Mouse (Mus musculus): ENCODE results near the gene Usp31. TPM values are rescaled to one million over a fixed set of nuclear protein-coding genes. Genes with fewer than 3 reads are reported as not detected.
A peak's percentile ranks its signal among the peaks of the same experiment; 100 is the strongest.

Gene Usp31
- total RNA-seq, 2 experiments from 2014 or later, result 7.9 to 8.3 TPM

GRCm38 (mm10) chr7:121658866-121659265 is 48.2 kb downstream of the Usp31 start:
- no peak for DNase-seq

DNA sequence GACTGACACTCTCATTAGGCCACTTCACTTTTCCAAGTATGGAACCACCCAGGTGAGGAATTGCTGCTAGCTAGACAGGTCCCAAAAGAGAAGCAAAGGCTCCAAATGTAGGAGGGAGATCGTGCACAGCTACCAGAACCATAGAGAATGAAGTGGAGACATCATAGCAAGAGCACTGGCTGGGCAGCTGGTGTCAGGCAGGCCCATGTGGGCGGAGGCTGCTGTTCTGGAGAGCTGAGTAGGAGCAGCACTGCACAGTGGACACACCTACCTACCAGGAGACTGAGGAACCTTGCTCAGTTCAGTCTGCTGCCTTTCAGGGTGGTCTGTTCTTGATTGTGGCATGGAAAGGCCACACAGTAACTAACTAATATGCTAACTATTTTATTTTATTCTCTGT is 52.4 kb downstream of the Usp31 start:
- DNase-seq, result no peak

GRCm38 (mm10) chr7:121652629-121653028 is 54.4 kb downstream of the Usp31 start:
- no peak for DNase-seq

GRCm38 (mm10) chr7:121650724-121651123 is 56.3 kb downstream of the Usp31 start:
- no peak for DNase-seq

DNA sequence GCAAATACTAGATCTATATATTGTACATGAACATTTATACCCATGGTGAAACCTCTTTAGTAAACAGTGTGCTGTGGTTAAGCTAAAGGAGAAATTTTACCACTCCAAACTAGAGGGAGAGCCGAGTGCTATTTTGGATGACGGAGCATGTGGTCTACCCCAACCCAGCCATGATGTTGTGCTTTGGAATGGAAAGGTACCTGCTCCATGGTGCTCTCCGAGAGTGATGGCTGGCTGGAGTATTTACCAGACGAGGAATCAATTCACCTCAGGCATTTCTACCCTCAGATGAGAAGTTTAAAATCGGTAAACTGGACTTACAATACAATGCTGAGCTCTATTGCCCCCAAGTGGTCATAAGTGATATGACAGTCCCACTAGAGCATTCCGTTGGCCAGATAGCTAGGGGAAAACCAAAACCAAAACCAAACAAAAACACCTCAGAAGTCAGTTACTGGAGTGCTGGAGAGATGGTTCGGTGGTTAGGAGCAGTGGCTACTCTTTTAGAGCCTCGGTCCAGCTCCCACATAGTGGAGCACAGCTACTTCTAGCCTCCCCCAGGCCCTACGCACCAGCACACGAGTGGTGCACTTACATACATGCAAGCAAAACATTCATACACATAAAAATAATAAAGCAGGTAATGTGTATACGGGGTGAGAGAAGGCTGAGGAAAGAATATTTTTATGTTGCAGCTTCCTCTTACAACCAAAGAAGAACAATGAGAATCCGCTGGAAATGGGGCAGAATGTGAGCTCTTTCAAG is 65.9 kb downstream of the Usp31 start:
- peak; percentile 59 for DNase-seq

DNA sequence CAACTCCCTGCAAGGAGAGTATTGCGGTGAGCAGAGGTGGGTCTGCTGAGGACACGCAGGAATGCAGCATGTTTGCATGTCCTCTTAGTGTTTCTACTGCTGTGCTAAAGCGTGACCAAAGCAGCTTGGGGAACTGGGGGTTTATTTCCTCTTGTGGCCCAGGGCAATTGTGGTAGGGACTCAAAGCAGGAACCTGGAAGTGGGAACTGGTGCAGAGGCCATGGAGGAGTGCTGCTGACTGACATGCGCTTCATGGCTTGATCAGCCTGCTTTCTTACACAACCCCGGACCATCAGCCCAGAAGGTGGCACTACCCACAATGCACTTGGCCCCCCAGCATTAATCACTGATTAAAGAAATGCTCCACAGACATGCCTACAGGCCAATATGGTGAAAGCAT is 70.3 kb downstream of the Usp31 start:
- DNase-seq, result no peak

DNA sequence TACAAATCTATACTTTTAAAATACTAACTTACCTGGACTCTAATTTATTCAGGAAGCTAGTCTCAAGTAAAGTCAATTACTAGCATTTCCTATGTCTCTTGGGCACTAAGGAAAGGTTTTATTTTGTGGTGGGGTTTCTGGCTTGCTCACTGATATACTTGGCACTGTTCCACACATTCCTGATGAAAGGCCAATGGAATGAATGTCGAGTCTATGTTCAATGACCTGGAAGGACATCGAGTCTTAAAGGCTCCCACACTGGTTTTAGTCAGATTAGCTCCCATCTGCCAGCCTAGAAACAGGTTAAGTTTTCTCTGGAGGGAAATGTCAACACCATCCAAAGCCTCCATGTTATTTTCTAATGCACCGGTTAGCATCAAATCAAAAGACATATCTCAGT is 72.8 kb downstream of the Usp31 start:
- DNase-seq, result no peak

DNA sequence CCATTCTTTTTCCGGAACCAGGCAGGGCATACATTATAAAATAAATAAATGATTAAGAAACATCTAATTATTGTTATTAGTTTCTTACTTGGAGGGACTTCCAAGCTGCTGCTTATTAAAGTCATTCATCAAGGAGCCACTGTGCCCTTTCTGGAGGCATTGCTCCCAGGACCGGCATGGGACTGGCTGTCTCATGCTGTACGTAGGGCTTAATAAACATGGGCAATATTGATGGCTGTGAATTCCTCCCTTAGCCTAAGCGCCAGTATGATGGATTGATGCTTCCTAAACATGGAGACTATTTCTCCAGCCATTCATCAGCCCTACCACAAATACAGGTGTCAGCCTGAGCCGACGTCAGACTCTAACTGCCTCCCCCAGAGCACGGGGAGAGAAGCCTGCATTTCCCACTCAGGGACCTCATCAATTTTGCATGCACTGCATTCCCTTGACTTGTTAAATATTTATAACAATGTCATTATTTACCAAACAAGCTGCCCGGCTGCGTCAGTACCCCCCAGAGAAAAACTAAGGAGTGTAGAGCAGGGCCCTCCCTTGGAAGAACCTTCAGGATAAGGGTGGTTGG is 84.1 kb downstream of the Usp31 start:
- no peak for DNase-seq

- DNase-seq, result no peak
Observed at GRCm38 (mm10) chr7:121622433-121622832, 84.6 kb downstream of the Usp31 start.

- DNase-seq, result peak; percentile 64
Observed at GRCm38 (mm10) chr7:121601697-121602096, 105.4 kb downstream of the Usp31 start.

DNA sequence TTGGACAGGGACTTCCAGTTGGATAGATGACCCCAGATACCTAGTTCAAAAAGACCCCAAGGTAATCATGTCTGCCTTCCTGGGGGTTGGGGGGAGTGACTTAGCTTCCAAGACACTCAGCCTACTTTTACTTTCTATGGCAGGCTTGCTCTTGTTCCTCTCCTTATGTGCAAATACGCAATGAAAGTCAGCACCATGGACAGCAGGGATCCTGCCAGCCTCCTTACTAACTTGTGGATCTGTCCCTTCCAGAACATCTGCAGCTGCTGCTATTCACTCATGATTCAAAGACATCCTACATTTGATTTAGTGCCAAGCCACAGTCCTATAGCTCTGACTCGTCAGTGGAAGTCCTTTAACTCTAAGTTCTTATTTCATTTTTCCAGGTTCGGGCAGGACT is 110.7 kb downstream of the Usp31 start:
- peak; percentile 71 for DNase-seq

DNA sequence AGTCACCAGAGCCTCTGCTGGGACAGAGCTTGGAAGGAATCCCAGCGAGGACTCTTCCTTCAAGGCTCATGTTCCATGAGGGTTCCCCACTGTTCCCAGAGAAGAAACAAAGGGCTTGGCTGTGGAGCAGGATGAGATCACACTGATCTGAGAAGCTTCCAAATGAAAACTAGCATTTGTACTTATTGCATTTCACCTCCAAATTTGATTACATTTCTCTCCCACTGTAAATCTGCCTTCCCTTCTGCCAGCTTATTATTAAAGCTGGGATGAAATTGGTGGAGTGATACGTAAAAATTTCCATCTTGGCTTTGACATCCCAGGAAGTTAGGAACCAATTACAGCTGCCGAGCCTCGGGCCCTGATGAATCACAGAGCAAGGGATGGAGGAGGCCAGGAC is 111.6 kb downstream of the Usp31 start:
- no peak for DNase-seq

- DNase-seq, result no peak
Observed at GRCm38 (mm10) chr7:121595085-121595484, 112.0 kb downstream of the Usp31 start.

GRCm38 (mm10) chr7:121594623-121595022 is 112.4 kb downstream of the Usp31 start:
- no peak for DNase-seq

Other genes with a start within 250 kb of the Usp31 start
- not detected for gene Scnn1g, start 27.2 kb upstream of the Usp31 start, total RNA-seq (2021)
- gene Scnn1b, start 157.8 kb upstream of the Usp31 start, total RNA-seq (2021), result under 1 TPM in 1 of 2 experiments, not detected in 1; 0.10 TPM

Measured in heart, postnatal 4 days (tissue).